Mouse (Mus musculus) adrenal gland, postnatal 4 days (tissue): ENCODE measurements around the gene Gm21319. TPM values are rescaled to one million over a fixed set of nuclear protein-coding genes. Genes with fewer than 3 reads are reported as not detected.
"Not testable (repeated sequence)": the region's sequence is repeated elsewhere in the genome, so short reads cannot be mapped to it uniquely, and the experiment has no call there.

Source experiments
- DNase-seq, 2 experiments: peaks; one replicate each; pipeline ENCODE4 v3.0.0; 2021 to 2022; ENCODE audit warnings: low spot score in 2 of 2, mixed read lengths in 2 of 2
- long read RNA-seq, 2 experiments: library from polyadenylated mRNA; stranded (forward); transcript quantifications; one replicate each; pipeline ENCODE4 v2.0.0; 2021
- total RNA-seq, 2 experiments: library from RNA; stranded (reverse); gene quantifications; 2 replicates each; pipeline ENCODE4 v1.2.3; 2021

Gm21319 gene
- total RNA-seq = not detected
- long read RNA-seq, experiment 1 = 0 reads
- long read RNA-seq, experiment 2 = 0 reads

- DNase-seq = not testable (repeated sequence)
Measured at GRCm38 (mm10) chr12:87775655-87776054, at the start of gene Gm21319. Gene Gm21319 (minus strand): TSS chr12:87775755.

- not testable (repeated sequence) for DNase-seq
Measured at GRCm38 (mm10) chr12:87816277-87816676, 40.7 kb upstream of the Gm21319 start, which contains the start of gene BB287469. Gene BB287469 (plus strand): TSS chr12:87816577.

- not testable (repeated sequence) for DNase-seq
Measured at GRCm38 (mm10) chr12:87797971-87798370, 22.4 kb upstream of the Gm21319 start.

GRCm38 (mm10) chr12:87795212-87795611 is 19.7 kb upstream of the Gm21319 start, which contains the start of gene Gm21936:
Gene Gm21936 (plus strand): TSS chr12:87795512.
- not testable (repeated sequence) for DNase-seq

Other genes with a start within 250 kb of the Gm21319 start
- gene Oog1, start 173.1 kb downstream of the Gm21319 start, total RNA-seq = not detected
- not detected for gene Gm4027, start 156.9 kb downstream of the Gm21319 start, total RNA-seq
- gene Gm16381, start 131.1 kb downstream of the Gm21319 start, total RNA-seq = not detected
- not detected for gene Gm21936, start 19.8 kb upstream of the Gm21319 start, total RNA-seq
- gene BB287469, start 40.8 kb upstream of the Gm21319 start, total RNA-seq = not detected
- not detected for gene Gm2001, start 66.6 kb upstream of the Gm21319 start, total RNA-seq
- not detected for gene Gm2016, start 98.3 kb upstream of the Gm21319 start, total RNA-seq
- not detected for gene Gm2022, start 119.6 kb upstream of the Gm21319 start, total RNA-seq
- not detected for gene Gm2035, start 144.1 kb upstream of the Gm21319 start, total RNA-seq
- gene Gm2042, start 178.3 kb upstream of the Gm21319 start, total RNA-seq = not detected
- not detected for gene Gm2075, start 236.1 kb upstream of the Gm21319 start, total RNA-seq
- gene Gm6803, start 243.0 kb upstream of the Gm21319 start, total RNA-seq = not detected